Mouse (Mus musculus) G1E (cell line): ENCODE data around the gene Noto.

Experiments used
- CTCF ChIP-seq: IDR thresholded peaks from 2 replicates; pipeline ENCODE4 v1.5.1; 2012; ENCODE audit warnings: low read depth, low read length, inconsistent platforms, mixed read lengths
- GATA2 ChIP-seq: IDR thresholded peaks from 2 replicates; pipeline ENCODE4 v1.6.1; 2012; ENCODE audit warnings: low read depth, low read length, inconsistent platforms, borderline replicate concordance
- POLR2AphosphoS5 ChIP-seq: IDR thresholded peaks from 2 replicates; pipeline ENCODE4 v1.6.1; 2012; ENCODE audit warnings: low read depth, low read length, inconsistent platforms; ENCODE audit not compliant: insufficient replicate concordance
- TAL1 ChIP-seq: conservative IDR thresholded peaks from 2 replicates; pipeline ENCODE4 v1.6.1; 2012; ENCODE audit warnings: low read depth, low read length, inconsistent platforms, mixed read lengths

DNA sequence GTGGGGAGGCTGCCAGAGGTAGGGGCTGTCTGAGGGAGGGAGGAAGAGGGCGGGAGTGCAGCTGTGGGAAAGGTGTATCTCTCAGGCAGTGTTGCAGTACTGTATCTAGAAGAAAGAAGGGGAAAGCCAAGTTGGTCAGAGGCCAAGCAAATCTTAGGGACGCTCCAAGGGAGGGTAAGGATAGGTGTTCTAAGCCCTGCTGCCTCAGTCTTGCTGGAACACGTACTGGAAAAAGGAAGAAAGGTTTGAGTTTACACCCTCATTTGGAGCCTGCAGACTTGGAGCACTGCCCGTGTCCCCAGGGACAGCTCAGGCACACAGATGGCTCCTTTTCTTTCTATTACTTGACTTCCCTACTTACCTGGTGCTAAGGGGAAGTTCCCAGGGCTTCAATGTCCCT is 17.5 kb downstream of the Noto start:
- TF ChIP-seq CTCF: no peak
- no peak for TF ChIP-seq GATA2
- TF ChIP-seq POLR2AphosphoS5: no peak
- TF ChIP-seq TAL1: no peak
